Comparison of ENCODE assay signal across 14 mouse cellular contexts in the genomic region with DNA sequence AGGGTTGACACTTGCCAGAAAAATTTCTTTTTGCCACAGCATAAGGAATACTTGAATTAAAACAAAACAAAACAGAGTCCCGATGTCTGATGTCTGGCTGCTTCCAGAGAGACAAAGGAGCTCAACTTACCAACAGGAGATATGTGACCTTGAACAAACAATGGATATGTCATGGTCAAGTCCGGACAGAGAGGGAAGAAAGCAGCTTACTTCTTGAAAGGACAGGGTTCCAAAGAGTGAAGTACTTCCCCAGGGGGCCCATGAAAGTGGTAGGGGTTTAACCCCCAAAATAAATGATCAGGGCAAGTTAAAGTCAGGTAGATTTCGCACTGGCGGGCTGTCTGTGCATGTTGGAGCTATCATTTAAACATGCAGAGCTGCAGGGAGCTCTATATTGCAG.
"Had no signal": no experiment of that assay in that cellular context is flagged by ENCODE, and none has a peak within 500 bp of the region (broad histone marks: within the 10 kb centered on the region; RNA-seq: fewer than 3 reads in every experiment).

No protein-coding gene starts in this region.

- H3K36me3 ChIP-seq: limb, embryonic 15.5 days; liver, embryonic 12.5 days; lung, embryonic 15.5 days; neural tube, embryonic 15.5 days; stomach, embryonic 15.5 days had no signal

- ATAC-seq: liver, embryonic 12.5 days had no signal

- H3K4me3 ChIP-seq: limb, embryonic 15.5 days; liver, embryonic 12.5 days; lung, embryonic 15.5 days; myocyte; neural tube, embryonic 15.5 days; stomach, embryonic 15.5 days had no signal

- H3K4me2 ChIP-seq: limb, embryonic 15.5 days; liver, embryonic 12.5 days; lung, embryonic 15.5 days; neural tube, embryonic 15.5 days; stomach, embryonic 15.5 days had no signal

- H3K27ac ChIP-seq: limb, embryonic 15.5 days; liver, embryonic 12.5 days; lung, embryonic 15.5 days; neural tube, embryonic 15.5 days; stomach, embryonic 15.5 days had no signal

- H3K9ac ChIP-seq: limb, embryonic 15.5 days; liver, embryonic 12.5 days; lung, embryonic 15.5 days; neural tube, embryonic 15.5 days; stomach, embryonic 15.5 days had no signal

- DNase-seq: kidney, adult 18-20 months; kidney, postnatal 10 days; layer of hippocampus, adult 9-11 months; layer of hippocampus, postnatal 36 days; midbrain, embryonic 14.5 days; spleen, adult 18-20 months; thymus, adult 2 months; thymus, postnatal 25 days had no signal

- H3K27me3 ChIP-seq: limb, embryonic 15.5 days; lung, embryonic 15.5 days; neural tube, embryonic 15.5 days; stomach, embryonic 15.5 days had no signal

- H3K9me3 ChIP-seq: limb, embryonic 15.5 days; liver, embryonic 12.5 days; lung, embryonic 15.5 days; neural tube, embryonic 15.5 days; stomach, embryonic 15.5 days had no signal

- H3K4me1 ChIP-seq: limb, embryonic 15.5 days; liver, embryonic 12.5 days; lung, embryonic 15.5 days; neural tube, embryonic 15.5 days had no signal
